ENCODE assay signal across 33 mouse cellular contexts in the genomic region with DNA sequence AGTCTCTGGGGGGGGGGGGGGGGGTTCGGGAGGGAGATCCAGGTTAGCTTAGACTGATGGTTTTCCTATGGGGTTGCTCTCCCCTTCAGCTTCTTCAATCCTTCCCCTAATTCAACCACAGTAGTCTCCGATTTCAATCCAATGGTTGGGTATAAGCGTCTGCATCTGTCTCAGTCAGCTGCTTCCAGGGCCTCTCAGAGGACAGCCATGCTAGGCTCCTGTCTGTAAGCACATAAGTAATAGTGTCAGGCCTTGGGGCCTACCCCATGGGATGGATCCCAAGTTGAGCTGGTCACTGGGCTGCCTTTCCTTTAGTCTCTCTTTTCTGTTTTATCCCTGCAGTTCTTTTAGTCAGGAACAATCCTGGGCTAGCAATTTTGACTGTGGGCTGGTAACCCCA.
"Had no signal": no experiment of that assay in that cellular context is flagged by ENCODE, and none has a peak within 500 bp of the region (broad histone marks: within the 10 kb centered on the region; RNA-seq: fewer than 3 reads in every experiment).

No protein-coding gene starts in this region.

- H3K4me2 ChIP-seq: heart, embryonic 13.5 days; heart, embryonic 15.5 days; hindbrain, embryonic 12.5 days; hindbrain, embryonic 13.5 days; hindbrain, embryonic 14.5 days; hindbrain, embryonic 15.5 days; intestine, embryonic 15.5 days; kidney, embryonic 15.5 days had no signal

- H3K4me3 ChIP-seq: heart, embryonic 13.5 days; heart, embryonic 15.5 days; hindbrain, embryonic 10.5 days; hindbrain, embryonic 12.5 days; hindbrain, embryonic 13.5 days; hindbrain, embryonic 15.5 days; intestine, embryonic 15.5 days; kidney, embryonic 15.5 days; layer of hippocampus, adult 2 months; left cerebral cortex, adult 2 months had no signal

- H3K27me3 ChIP-seq: heart, embryonic 13.5 days; heart, embryonic 15.5 days; hindbrain, embryonic 12.5 days; hindbrain, embryonic 13.5 days; hindbrain, embryonic 15.5 days; intestine, embryonic 15.5 days; kidney, embryonic 15.5 days had no signal

- H3K27ac ChIP-seq: heart, embryonic 13.5 days; heart, embryonic 15.5 days; hindbrain, embryonic 10.5 days; hindbrain, embryonic 12.5 days; hindbrain, embryonic 13.5 days; hindbrain, embryonic 14.5 days; hindbrain, embryonic 15.5 days; hindbrain, postnatal 0 days; intestine, embryonic 15.5 days; kidney, embryonic 15.5 days; kidney, postnatal 0 days; layer of hippocampus, adult 2 months; left cerebral cortex, adult 2 months had no signal

- DNase-seq: heart, postnatal 10 days; heart, postnatal 14 days; heart, postnatal 36 days; heart, postnatal 4 days; kidney, adult 11 months; kidney, adult 18-20 months; kidney, adult 2 months; kidney, adult 8-10 months; kidney, adult 9 months; kidney, postnatal 10 days; kidney, postnatal 14 days; kidney, postnatal 25 days; kidney, postnatal 36 days; kidney, postnatal 4 days; layer of hippocampus, adult 9-11 months; layer of hippocampus, postnatal 36 days had no signal

- H3K9me3 ChIP-seq: heart, embryonic 13.5 days; heart, embryonic 15.5 days; hindbrain, embryonic 10.5 days; hindbrain, embryonic 12.5 days; hindbrain, embryonic 13.5 days; hindbrain, embryonic 15.5 days; intestine, embryonic 15.5 days; kidney, embryonic 15.5 days had no signal

- H3K36me3 ChIP-seq: heart, embryonic 13.5 days; heart, embryonic 15.5 days; hindbrain, embryonic 10.5 days; hindbrain, embryonic 12.5 days; hindbrain, embryonic 13.5 days; hindbrain, embryonic 15.5 days; intestine, embryonic 15.5 days; kidney, embryonic 15.5 days had no signal

- H3K9ac ChIP-seq: heart, embryonic 13.5 days; heart, embryonic 15.5 days; hindbrain, embryonic 12.5 days; hindbrain, embryonic 13.5 days; hindbrain, embryonic 14.5 days; hindbrain, embryonic 15.5 days; intestine, embryonic 15.5 days; kidney, embryonic 15.5 days had no signal

- H3K4me1 ChIP-seq: heart, embryonic 13.5 days; heart, embryonic 15.5 days; hindbrain, embryonic 10.5 days; hindbrain, embryonic 12.5 days; hindbrain, embryonic 13.5 days; hindbrain, embryonic 15.5 days; intestine, embryonic 15.5 days; kidney, embryonic 15.5 days had no signal

- ATAC-seq: hindbrain, embryonic 16.5 days; hindbrain, postnatal 0 days; inflammation-experienced regulatory T-cells, adult 6 months; intestine, embryonic 15.5 days; intestine, embryonic 16.5 days; intestine, postnatal 0 days had no signal
